Mouse (Mus musculus) left cerebral cortex, adult 8-10 months (tissue): ENCODE measurements around the gene Eif5a2. TPM values are rescaled to one million over a fixed set of nuclear protein-coding genes. Genes with fewer than 3 reads are reported as not detected.

ENCODE experiments used
- DNase-seq, 2 experiments: peaks; one replicate each; pipeline ENCODE4 v3.0.0; 2022; ENCODE audit warnings: low spot score in 2 of 2
- total RNA-seq, 4 experiments: library from RNA; stranded (reverse); gene quantifications; 2 replicates each; pipeline ENCODE4 v1.2.4; 2022

Gene Eif5a2
- total RNA-seq, 4 experiments from 2014 or later = 34.7 to 41.4 (median 39.1) TPM

GRCm38 (mm10) chr3:28808039-28808643 lies 27.1 kb downstream of the Eif5a2 start:
- no peak for DNase-seq

DNA sequence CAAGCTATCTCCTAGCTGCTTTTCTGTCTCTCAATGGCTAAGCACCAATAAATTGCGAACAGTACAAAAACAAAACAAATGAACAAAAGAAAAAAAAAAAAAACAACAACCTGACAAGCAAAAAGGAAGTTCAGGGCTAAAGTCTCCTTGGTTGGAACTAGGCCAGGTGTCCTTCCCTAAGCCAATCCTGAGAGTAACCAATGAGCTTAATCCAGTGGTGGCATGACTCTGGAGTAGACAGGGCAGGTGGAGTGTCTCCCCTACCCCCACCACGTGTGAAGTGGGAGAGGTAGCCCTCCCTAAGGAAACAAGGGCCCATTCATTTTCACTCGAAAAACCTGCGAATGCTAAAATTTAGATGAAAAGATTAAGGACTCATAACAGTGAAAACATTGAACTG lies 30.4 kb downstream of the Eif5a2 start:
- DNase-seq = no peak

GRCm38 (mm10) chr3:28814361-28814760 lies 33.3 kb downstream of the Eif5a2 start:
- no peak for DNase-seq

DNA sequence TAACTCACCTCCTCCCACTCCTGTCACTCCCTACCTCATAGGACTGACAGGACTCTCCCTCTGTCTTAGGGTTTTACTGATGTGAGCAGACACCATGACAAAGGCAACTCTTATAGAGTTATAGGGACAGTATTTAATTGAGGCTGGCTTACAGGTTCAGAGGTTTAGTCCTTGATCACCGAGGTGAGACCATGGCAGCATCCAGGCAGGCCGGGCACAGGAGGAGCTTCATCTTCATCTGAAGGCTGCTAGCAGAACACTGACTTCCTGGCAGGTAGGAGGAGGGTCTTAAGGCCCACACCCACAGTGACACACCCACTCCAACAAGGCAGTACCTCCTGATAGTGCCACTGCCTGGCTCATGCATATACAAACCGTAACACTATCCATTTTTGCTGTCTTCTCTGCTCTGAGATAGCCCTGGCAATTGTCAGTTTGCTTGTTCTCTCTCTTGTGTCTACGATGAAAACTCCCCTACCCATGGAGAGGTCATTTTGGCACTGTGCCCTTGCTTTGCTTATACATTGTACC lies 35.0 kb downstream of the Eif5a2 start:
- DNase-seq = no peak

GRCm38 (mm10) chr3:28826272-28826671 lies 45.2 kb downstream of the Eif5a2 start:
- no peak for DNase-seq

- no peak for DNase-seq
Measured at GRCm38 (mm10) chr3:28827605-28828004, 46.5 kb downstream of the Eif5a2 start.

GRCm38 (mm10) chr3:28829454-28829853 lies 48.4 kb downstream of the Eif5a2 start:
- no peak for DNase-seq

DNA sequence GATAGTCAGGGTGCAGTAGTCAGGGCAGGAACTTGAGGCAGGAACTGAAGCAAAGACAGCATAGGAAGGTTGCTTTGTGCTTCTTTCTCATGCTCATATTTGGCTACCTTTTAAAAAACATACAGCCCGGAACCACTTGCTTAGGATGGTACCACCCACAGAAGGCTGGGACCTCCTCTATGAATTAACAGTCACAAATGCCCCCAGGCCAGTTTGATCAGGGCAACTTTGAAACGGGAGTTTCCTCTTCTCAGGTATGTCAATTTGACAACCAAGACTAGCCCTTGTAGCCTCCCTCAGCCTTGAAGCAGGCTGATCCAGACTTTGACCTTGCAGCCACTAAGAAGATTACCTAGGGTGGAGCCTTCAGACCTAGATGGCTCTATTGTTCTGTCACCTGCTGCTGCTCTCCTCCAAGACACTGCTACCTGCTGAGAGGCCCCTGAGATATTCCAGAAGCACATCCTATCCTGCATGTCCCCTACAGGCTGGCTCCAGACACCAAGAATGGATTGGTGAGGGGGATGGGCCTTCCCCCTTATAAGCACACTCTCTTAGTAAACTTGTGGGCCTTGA lies 55.8 kb downstream of the Eif5a2 start:
- DNase-seq = no peak

GRCm38 (mm10) chr3:28841886-28842649 lies 61.0 kb downstream of the Eif5a2 start:
- no peak for DNase-seq

DNA sequence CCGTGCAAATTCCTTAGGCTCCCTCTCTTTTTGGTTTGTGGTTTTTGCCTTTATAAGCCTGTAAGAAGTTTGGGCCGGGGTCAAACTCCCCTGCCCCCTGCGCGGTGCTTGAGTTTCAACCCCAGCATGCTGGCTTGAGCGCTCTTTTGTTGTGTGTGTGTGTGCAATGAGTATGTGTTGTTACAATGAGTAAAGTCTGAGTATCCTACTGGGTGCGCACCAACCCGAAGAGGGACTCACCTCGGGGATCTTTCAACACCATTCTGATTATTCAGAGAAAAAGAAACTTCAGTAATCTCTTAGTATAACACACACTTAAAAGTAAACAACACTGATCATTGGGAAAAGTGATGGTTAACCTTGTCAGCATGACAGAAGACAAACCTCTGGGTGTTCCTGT lies 62.2 kb downstream of the Eif5a2 start:
- no peak for DNase-seq

DNA sequence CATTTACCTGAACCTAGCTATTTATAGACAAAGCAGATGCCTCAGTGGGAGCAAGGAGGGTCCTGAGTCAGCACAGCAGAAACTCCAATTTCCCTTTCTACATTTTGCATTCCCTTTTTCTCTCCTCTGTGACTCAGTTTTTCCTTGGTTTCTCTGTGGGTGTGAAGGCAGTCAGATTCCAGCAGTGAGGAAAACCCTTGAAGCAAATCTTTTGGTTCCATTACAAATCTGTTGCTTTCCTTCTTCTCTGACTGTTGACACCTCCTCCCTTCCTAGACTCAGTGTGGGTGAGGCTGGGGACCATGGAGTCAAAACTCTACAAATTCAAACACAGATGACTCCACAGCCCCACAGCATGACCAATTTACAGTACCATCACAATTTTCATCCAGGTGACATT lies 66.0 kb downstream of the Eif5a2 start:
- DNase-seq = peak in 1 of 2 experiments; percentile 6

Other genes with a start within 250 kb of the Eif5a2 start
- gene Slc2a2, start 83.4 kb upstream of the Eif5a2 start, total RNA-seq = not detected
- 100 to 1,000 TPM; 203 to 235 (median 213) TPM for gene Rpl22l1, start 24.2 kb downstream of the Eif5a2 start, total RNA-seq
- not detected for gene Gm1527, start 111.3 kb downstream of the Eif5a2 start, total RNA-seq